Mouse (Mus musculus) cortical plate, adult 2 months (tissue): ENCODE data around the gene Smyd1.

Experiments used
- CTCF ChIP-seq: fragments of 200-500 bp; IDR thresholded peaks from 2 replicates; pipeline ENCODE4 v1.5.1; 2011; ENCODE audit warnings: mild to moderate bottlenecking, control low read depth, low read length; ENCODE audit not compliant: insufficient read depth; ENCODE audit errors: extremely low read depth
- POLR2A ChIP-seq: fragments of 200-500 bp; IDR thresholded peaks from 2 replicates; pipeline ENCODE4 v1.6.1; 2011; ENCODE audit warnings: mild to moderate bottlenecking, low read length, control low read depth; ENCODE audit not compliant: insufficient read depth; ENCODE audit errors: extremely low read depth

DNA sequence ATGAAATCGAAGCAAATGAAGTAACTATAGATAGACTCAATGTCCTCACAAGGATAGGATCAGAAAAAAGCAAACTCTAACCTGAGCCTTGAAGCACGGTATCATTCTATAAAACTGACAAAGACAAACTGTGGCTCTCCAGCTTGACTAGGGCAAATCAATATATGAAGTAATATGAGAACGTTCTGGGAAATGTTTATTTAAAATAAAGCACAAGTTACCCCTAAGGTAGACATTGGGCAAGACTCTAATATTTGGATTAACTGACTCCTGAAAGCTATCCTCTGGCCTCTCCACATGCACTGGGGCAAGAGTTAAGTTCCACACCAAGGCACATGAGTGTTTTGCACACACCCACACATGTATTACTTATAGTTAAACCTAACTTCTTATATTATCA is 61.0 kb downstream of the Smyd1 start:
- TF ChIP-seq CTCF (no peak), POLR2A (no peak)
